Comparison of ENCODE assay signal across 1 mouse cellular context in the genomic region with DNA sequence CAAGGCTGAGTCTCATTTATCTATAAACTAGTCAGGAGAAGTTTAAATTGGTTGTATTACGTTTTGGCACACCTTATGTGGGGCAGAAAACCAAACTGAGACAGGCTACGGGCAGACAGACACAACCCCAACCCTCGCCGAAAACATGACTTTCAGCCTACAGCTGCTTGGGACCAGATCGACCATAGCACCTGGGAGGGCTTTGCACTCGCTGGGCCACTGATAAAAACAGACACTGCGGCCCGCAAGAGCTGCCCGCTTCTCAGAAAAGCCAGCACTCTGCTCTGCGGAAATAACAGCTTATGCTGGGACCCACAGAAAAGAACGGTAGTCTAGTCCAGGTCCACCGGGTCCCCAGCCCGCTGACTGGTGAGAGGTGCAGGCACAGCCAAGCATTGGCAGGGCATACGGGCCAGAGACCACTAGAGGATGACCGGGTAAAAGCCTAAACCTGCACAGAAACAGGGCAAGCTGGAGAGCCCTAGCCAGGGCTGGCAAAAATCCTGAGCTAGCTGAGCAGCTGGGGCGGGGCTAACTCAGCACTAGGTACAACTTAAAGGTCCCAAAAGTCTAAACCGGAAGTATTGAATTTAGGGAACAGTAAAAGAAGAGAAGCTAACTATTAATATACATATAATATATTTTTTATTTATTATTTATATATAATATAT.
TF ChIP-seq lines count a peak whose summit lies in the region.

No protein-coding gene starts in this region.

TF ChIP-seq in MEL, 35 proteins besides CTCF, POLR2A, EP300 and RAD21 (continued from another document):
- TF ChIP-seq MAFK (IDR thresholded peaks at IDR 0.05; ENCODE audit: borderline replicate concordance, low read depth, low read length) (no peak), USF2 (IDR thresholded peaks at IDR 0.05; ENCODE audit: borderline replicate concordance in 1 of 2, insufficient read depth in 1 of 2, low read depth in 1 of 2, low read length in 2 of 2) (no peak), MYB (IDR thresholded peaks at IDR 0.05; ENCODE audit: low read depth, low read length) (no peak), NELFE (IDR thresholded peaks at IDR 0.05; ENCODE audit: low read depth, low read length) (no peak; the same call in 1 of the 2 replicates), KAT2A (conservative IDR thresholded peaks at IDR 0.05; ENCODE audit: low read depth, low read length) (no peak), GATA1 (IDR thresholded peaks at IDR 0.05; ENCODE audit: low read depth, low read length) (no peak), USF1 (IDR thresholded peaks at IDR 0.05; ENCODE audit: low read depth, low read length) (no peak), GABPA (IDR thresholded peaks at IDR 0.05; ENCODE audit: low read depth, low read length) (no peak), MEF2A (IDR thresholded peaks at IDR 0.05; ENCODE audit: extremely low read depth, insufficient replicate concordance, low read depth, low read length, poor library complexity, severe bottlenecking) (no peak), TCF12 (IDR thresholded peaks at IDR 0.05; ENCODE audit: low read depth, low read length) (0 out of 2 replicates have a peak, but pooled peaks have one; percentile 6), E2F4 (IDR thresholded peaks at IDR 0.05; ENCODE audit: borderline replicate concordance, low read depth, low read length) (no peak), ELF1 (IDR thresholded peaks at IDR 0.05; ENCODE audit: low read depth, low read length) (no peak), NRF1 (IDR thresholded peaks at IDR 0.05; ENCODE audit: insufficient read depth, low read depth, low read length, poor library complexity, severe bottlenecking) (no peak), ZMIZ1 (IDR thresholded peaks at IDR 0.05; ENCODE audit: low read depth, low read length) (no peak), MAZ (IDR thresholded peaks at IDR 0.05; ENCODE audit: low read depth, low read length) (0 out of 2 replicates have a peak, but pooled peaks have one; percentile 17), SIN3A (IDR thresholded peaks at IDR 0.05; ENCODE audit: low read length) (peak; percentile 32; the same call in 1 of the 2 replicates), SMC3 (IDR thresholded peaks at IDR 0.05; ENCODE audit: low read depth, low read length) (no peak), RCOR1 (IDR thresholded peaks at IDR 0.05; ENCODE audit: low read depth, low read length) (no peak), CHD1 (IDR thresholded peaks at IDR 0.05; ENCODE audit: low read depth, low read length) (no peak), TAL1 (IDR thresholded peaks at IDR 0.05; ENCODE audit: low read length) (peak; percentile 47), HCFC1 (IDR thresholded peaks at IDR 0.05; ENCODE audit: low read depth, low read length) (no peak), TBP (IDR thresholded peaks at IDR 0.05; ENCODE audit: low read depth, low read length) (0 out of 2 replicates have a peak, but pooled peaks have one; percentile 27), ZC3H11A (IDR thresholded peaks at IDR 0.05; ENCODE audit: low read depth, low read length) (no peak), MAX (IDR thresholded peaks at IDR 0.05; ENCODE audit: low read length) (no peak)
